ENCODE assay signal across 9 mouse cellular contexts in genomic region chrX:141721725-141722124, GRCm38 (mm10). TPM values are rescaled to one million over a fixed set of nuclear protein-coding genes. Genes with fewer than 3 reads are reported as not detected.
DNase-seq lines count a peak whose midpoint lies in the region; ATAC-seq and TF ChIP-seq lines count a peak whose summit lies in the region.
"Had no signal": no experiment of that assay in that cellular context is flagged by ENCODE, and none has a peak within 500 bp of the region (broad histone marks: within the 10 kb centered on the region; RNA-seq: fewer than 3 reads in every experiment).

No protein-coding gene starts in this region.

- H3K4me3 ChIP-seq in E14TG2a.4 (replicated peaks; ENCODE audit: low read length) = peak overlapping the region; percentile 57
- H3K4me3 ChIP-seq in forebrain, embryonic 14.5 days (ENCODE audit: low read depth, low read length) = peak overlapping the region; percentile 29
- peak overlapping the region; percentile 45 for H3K4me3 ChIP-seq in limb, embryonic 10.5 days
- peak overlapping the region; percentile 24 for H3K4me3 ChIP-seq in neural tube, embryonic 11.5 days (ENCODE audit: low read depth, low read length)
- H3K4me3 ChIP-seq: myocyte had no signal

- no peaks in the 10 kb centered on the region for H3K36me3 ChIP-seq in E14TG2a.4 (ENCODE audit: insufficient read depth, low read length)
- H3K36me3 ChIP-seq in forebrain, embryonic 14.5 days (ENCODE audit: control insufficient read depth, insufficient read depth, low read length) = no peaks in the 10 kb centered on the region
- H3K36me3 ChIP-seq in limb, embryonic 10.5 days = no peaks in the 10 kb centered on the region
- H3K36me3 ChIP-seq in neural tube, embryonic 11.5 days (ENCODE audit: control insufficient read depth, insufficient read depth, low read length) = no peaks in the 10 kb centered on the region

- TF ChIP-seq CTCF in E14TG2a.4 (conservative IDR thresholded peaks at IDR 0.05; ENCODE audit: low read length) = no peak

- 35% methylated on average over 32 of the region's 33 CpGs for WGBS in forebrain, embryonic 14.5 days
- 13% methylated on average over 33 of the region's 33 CpGs for WGBS in limb, embryonic 10.5 days
- 12% methylated on average over 33 of the region's 33 CpGs for WGBS in neural tube, embryonic 11.5 days

- H3K9ac ChIP-seq in forebrain, embryonic 14.5 days (ENCODE audit: low read length) = no peak overlapping the region
- no peak overlapping the region for H3K9ac ChIP-seq in neural tube, embryonic 11.5 days (ENCODE audit: low read length)

- peak; percentile 34 to 52 for DNase-seq in cerebellum, postnatal 10 days
- DNase-seq in cerebellum, adult 11 months = no peak
- peak; percentile 39 for DNase-seq in forebrain, embryonic 14.5 days (ENCODE audit: low spot score)
- peak; percentile 52 for DNase-seq in limb, embryonic 10.5 days (ENCODE audit: low spot score)
- DNase-seq in neural tube, embryonic 11.5 days (ENCODE audit: low spot score) = peak; percentile 39
- DNase-seq in layer of hippocampus, postnatal 36 days = no peak
- DNase-seq in layer of hippocampus, postnatal 10 days (ENCODE audit: low spot score in 2 of 2) = no peak

- peak overlapping the region; percentile 55 for H3K4me2 ChIP-seq in forebrain, embryonic 14.5 days (ENCODE audit: low read length)
- peak overlapping the region; percentile 47 for H3K4me2 ChIP-seq in neural tube, embryonic 11.5 days (ENCODE audit: low read depth)

- no peak overlapping the region for H3K27ac ChIP-seq in forebrain, embryonic 14.5 days (ENCODE audit: low read depth, low read length)
- H3K27ac ChIP-seq in limb, embryonic 10.5 days = no peak overlapping the region
- H3K27ac ChIP-seq in neural tube, embryonic 11.5 days (ENCODE audit: low read depth, low read length) = no peak overlapping the region

- H3K4me1 ChIP-seq in E14TG2a.4 (replicated peaks; ENCODE audit: low read depth, low read length) = peaks cover 14% of the 10 kb centered on the region; the same call in 1 of the 2 replicates
- H3K4me1 ChIP-seq in forebrain, embryonic 14.5 days (ENCODE audit: control insufficient read depth, insufficient read depth, low read length) = no peaks in the 10 kb centered on the region
- H3K4me1 ChIP-seq in limb, embryonic 10.5 days = peaks cover 3% of the 10 kb centered on the region; the same call in 1 of the 2 replicates
- H3K4me1 ChIP-seq in neural tube, embryonic 11.5 days (ENCODE audit: control insufficient read depth, insufficient read depth, low read length) = no peaks in the 10 kb centered on the region

- H3K27me3 ChIP-seq in E14TG2a.4 (ENCODE audit: insufficient read depth, low read length) = peaks cover 48% of the 10 kb centered on the region
- peaks cover 41% of the 10 kb centered on the region for H3K27me3 ChIP-seq in forebrain, embryonic 14.5 days (replicated peaks; ENCODE audit: control insufficient read depth, insufficient read depth, low read length)
- peaks cover 99% of the 10 kb centered on the region for H3K27me3 ChIP-seq in limb, embryonic 10.5 days (ENCODE audit: low read depth, poor library complexity, severe bottlenecking)
- peaks cover 54% of the 10 kb centered on the region for H3K27me3 ChIP-seq in neural tube, embryonic 11.5 days (ENCODE audit: control insufficient read depth, insufficient read depth, low read length)

- no peaks in the 10 kb centered on the region for H3K9me3 ChIP-seq in E14TG2a.4 (ENCODE audit: low read length)
- H3K9me3 ChIP-seq in forebrain, embryonic 14.5 days (replicated peaks; ENCODE audit: control insufficient read depth, low read length) = no peaks in the 10 kb centered on the region
- H3K9me3 ChIP-seq in limb, embryonic 10.5 days (replicated peaks) = no peaks in the 10 kb centered on the region
- no peaks in the 10 kb centered on the region for H3K9me3 ChIP-seq in neural tube, embryonic 11.5 days (ENCODE audit: control insufficient read depth, low read length)

- no peak for ATAC-seq in forebrain, embryonic 14.5 days
- ATAC-seq in neural tube, embryonic 11.5 days (ENCODE audit: insufficient read depth, low FRiP score, low TSS enrichment) = no peak

RNA-seq across cellular contexts. Expression of gene Irs4, which starts 3.3 kb away (rescaled TPM):
- 1.5 and 1.9 TPM in 2 replicates for polyA plus RNA-seq in forebrain, embryonic 14.5 days (2014; fragmentation: Nextera tagmentation; extraction: Ambion mirVana)
- polyA plus RNA-seq in limb, embryonic 10.5 days (2016; fragmentation: Nextera tagmentation; extraction: Ambion mirVana) = 0.03 and 0.04 TPM in 2 replicates
- polyA plus RNA-seq in neural tube, embryonic 11.5 days (2014; fragmentation: Nextera tagmentation; extraction: Ambion mirVana) = 0.32 and 0.53 TPM in 2 replicates
- total RNA-seq in layer of hippocampus, postnatal 36 days (2021) = under 1 TPM; 0.05 to 0.07 TPM
- total RNA-seq in layer of hippocampus, postnatal 10 days (2021) = under 1 TPM; 0.62 to 0.89 TPM
- polyA plus RNA-seq: myocyte had no signal

Comparison
In these comparisons a context has a peak if more than half of its experiments do, and no peak if none do; other contexts are left out.
1. DNase-seq: peak in cerebellum, postnatal 10 days (2 of 2), forebrain, embryonic 14.5 days (single experiment), limb, embryonic 10.5 days (single experiment) and neural tube, embryonic 11.5 days (single experiment); none in cerebellum, adult 11 months (single experiment), layer of hippocampus, postnatal 36 days (0 of 2) and layer of hippocampus, postnatal 10 days (0 of 2).
2. Peak in every context shown above with its lines, with median percentiles within 50 percentile points of each other: H3K4me3 ChIP-seq.